16 mouse cellular contexts compared by ENCODE assay signal in genomic region chr6:52022363-52022762, GRCm38 (mm10).
"Had no signal": no experiment of that assay in that cellular context is flagged by ENCODE, and none has a peak within 500 bp of the region (broad histone marks: within the 10 kb centered on the region; RNA-seq: fewer than 3 reads in every experiment).

No protein-coding gene starts in this region.

- H3K27ac ChIP-seq: neural tube, embryonic 13.5 days; neural tube, embryonic 15.5 days; stomach, embryonic 15.5 days; stomach, postnatal 0 days had no signal

- H3K27me3 ChIP-seq: neural tube, embryonic 13.5 days; neural tube, embryonic 15.5 days; stomach, embryonic 15.5 days had no signal

- H3K4me3 ChIP-seq: neural tube, embryonic 13.5 days; neural tube, embryonic 15.5 days; stomach, embryonic 15.5 days had no signal

- H3K36me3 ChIP-seq: neural tube, embryonic 13.5 days; neural tube, embryonic 15.5 days; stomach, embryonic 15.5 days had no signal

- H3K9ac ChIP-seq: neural tube, embryonic 13.5 days; neural tube, embryonic 15.5 days; stomach, embryonic 15.5 days had no signal

- H3K9me3 ChIP-seq: neural tube, embryonic 15.5 days; stomach, embryonic 15.5 days had no signal

- DNase-seq: retina, postnatal 1 day; right cerebral cortex, adult 18-20 months; right cerebral cortex, postnatal 14 days; right cerebral cortex, postnatal 25 days; right cerebral cortex, postnatal 4 days; spleen, adult 18-20 months; thymus, adult 18-20 months; thymus, adult 2 months; thymus, postnatal 14 days; thymus, postnatal 25 days; thymus, postnatal 36 days; thymus, postnatal 4 days had no signal

- H3K4me1 ChIP-seq: neural tube, embryonic 13.5 days; neural tube, embryonic 15.5 days; stomach, embryonic 15.5 days had no signal
